Mouse (Mus musculus) urinary bladder, postnatal 14 days (tissue): ENCODE measurements around the gene Bsx.
A peak's percentile ranks its signal among the peaks of the same experiment; 100 is the strongest.

Experiments
- DNase-seq: peaks from one replicate; pipeline ENCODE4 v3.0.0; 2021; ENCODE audit warnings: low spot score

Bsx gene

GRCm38 (mm10) chr9:40873556-40874470, at the start of gene Bsx:
TSS of gene Bsx (plus strand) at chr9:40874127.
- DNase-seq: peak; percentile 36

- DNase-seq: no peak
These were observed 48.3 kb upstream of the Bsx start for GRCm38 (mm10) chr9:40825601-40826000.

DNA sequence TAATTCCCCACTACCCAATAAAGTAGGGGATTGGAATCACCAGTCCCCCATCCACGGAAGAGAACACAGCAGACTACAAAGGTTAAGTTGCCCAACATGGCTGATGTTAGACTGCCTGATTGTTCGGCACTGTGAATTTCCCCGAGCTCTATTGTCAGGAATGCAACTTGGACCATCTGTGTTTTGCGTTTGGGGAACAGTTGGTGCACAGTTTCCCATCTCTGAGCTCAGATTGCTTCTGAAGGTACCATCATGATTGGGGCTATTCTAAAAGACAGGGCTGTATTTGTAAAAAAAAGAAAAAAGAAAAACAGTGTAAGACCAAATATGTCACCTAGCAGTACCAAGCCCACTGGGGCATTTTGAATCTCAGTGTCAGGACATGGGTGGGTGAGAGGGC, 46.6 kb upstream of the Bsx start:
- no peak for DNase-seq

GRCm38 (mm10) chr9:40834569-40834968, 39.4 kb upstream of the Bsx start:
- peak; percentile 75 for DNase-seq

- DNase-seq: no peak
These were observed 37.2 kb upstream of the Bsx start for GRCm38 (mm10) chr9:40836681-40837080.

GRCm38 (mm10) chr9:40839662-40840061, 34.3 kb upstream of the Bsx start:
- DNase-seq: no peak

DNA sequence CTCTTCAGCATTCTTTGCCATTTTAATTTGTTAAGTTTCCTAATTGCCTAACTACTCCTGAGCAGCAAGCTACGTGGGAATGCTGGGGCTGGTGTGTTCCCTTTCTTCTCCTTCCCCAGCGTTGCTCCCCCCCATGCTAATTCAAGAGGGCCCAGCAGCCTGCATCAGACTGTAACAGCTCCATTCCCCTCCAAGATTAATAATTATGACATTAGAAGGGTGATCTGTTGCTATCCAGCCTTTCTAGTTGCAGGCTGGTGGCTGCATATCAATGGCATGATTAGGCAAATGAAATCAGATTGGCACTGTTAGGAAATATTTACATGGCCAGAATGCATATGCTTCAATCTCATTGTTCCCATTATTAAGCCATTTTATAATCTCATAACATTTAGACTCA, 22.4 kb upstream of the Bsx start:
- no peak for DNase-seq

- no peak for DNase-seq
These were observed 15.3 kb upstream of the Bsx start for GRCm38 (mm10) chr9:40858461-40859160.

GRCm38 (mm10) chr9:40859196-40859595, 14.7 kb upstream of the Bsx start:
- DNase-seq: no peak

GRCm38 (mm10) chr9:40870331-40870730, 3.6 kb upstream of the Bsx start:
- no peak for DNase-seq

DNA sequence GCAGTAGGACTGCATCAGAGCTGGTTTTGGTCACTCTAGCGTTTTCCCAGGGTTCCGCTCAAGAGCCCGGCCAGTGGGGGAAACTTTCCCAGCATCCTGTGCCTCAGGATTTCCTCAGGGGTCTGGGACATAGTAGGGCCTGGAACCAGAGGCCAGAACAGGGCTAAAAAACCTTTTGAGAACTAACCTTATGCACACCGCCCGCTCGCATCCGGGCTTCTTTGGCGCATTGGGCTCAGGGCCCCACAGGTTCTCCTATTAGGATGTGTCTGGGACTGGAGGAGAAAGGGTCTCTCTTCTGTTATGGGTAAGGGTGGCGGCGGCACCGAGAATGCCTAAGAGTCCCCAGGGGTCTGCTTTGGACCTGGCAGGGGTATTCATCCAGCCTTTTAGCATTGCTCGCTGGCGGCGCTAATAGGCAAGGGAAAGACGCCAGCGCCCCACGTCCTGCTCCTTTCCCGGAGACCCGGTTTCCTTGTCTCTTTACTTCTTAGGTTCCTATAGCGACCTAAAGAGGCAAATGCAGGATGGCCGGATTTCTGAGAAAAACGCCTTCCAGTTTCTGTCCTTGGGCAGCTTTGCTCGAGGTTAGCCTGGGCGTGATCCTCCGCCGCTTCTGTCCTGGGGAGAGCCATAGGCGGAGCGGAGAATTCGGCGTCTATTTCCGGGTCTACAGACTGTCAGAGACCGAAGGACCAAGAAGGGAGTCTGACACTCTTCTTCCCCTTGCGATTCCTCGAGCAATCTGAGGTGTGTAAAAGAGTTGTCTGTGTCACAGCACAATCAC, 2.4 kb upstream of the Bsx start:
- no peak for DNase-seq

GRCm38 (mm10) chr9:40872156-40872478, 1.8 kb upstream of the Bsx start:
- peak; percentile 8 for DNase-seq

DNA sequence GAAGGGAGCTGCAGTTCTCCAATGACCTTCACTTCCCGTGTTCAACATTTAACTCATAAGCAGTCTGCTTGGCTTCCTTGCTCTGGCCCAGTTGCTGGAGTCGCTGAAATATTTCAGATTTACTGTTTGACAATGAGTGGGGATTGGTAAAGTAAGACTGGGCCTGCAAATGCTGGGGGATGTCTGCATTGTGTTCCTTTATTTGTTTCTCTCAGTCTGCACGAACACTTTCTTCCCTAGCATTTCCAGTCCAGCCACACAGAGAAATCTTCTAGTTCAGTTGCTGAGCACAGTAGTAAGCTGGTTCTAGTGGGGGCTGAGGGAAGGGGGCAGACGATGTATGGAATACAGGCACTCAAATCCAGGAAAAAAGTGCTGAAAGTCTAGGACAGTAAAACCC, 1.0 kb downstream of the Bsx start:
- no peak for DNase-seq

DNA sequence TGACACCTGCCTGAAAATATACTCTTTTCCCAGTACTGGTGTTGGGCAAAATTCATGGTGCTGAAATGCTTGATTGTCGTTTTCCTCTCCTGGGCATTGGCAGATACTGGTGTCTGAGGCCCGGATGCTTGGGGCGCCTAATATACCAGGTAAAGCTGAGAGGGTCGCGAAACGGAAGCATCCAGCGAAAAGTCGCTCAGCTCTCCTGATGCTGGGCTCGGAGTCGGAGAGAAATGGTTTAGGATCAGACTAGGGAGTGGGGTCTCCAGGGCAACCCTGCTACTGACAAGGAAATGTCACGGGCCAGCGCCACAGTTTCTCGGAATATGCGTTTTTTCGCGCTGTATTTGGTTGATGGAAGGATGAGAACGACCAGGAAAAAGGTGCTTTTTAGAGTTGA, 1.5 kb downstream of the Bsx start:
- no peak for DNase-seq

DNA sequence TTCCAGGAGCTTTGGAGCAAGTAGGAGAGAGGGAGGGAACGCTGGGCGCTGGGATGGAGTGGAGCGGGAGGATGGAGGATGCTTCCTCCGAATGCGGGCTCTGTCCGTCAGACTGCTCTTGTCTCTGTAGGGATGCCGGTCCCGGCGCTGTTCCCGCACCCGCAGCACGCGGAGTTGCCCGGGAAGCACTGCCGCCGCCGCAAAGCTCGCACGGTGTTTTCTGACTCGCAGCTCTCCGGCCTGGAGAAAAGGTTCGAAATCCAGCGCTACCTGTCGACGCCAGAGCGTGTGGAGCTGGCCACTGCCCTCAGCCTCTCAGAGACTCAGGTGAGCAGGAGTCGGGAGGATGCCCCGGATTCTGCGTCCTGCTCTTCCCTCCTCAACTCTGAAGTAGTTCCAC, 2.2 kb downstream of the Bsx start:
- DNase-seq: no peak

- DNase-seq: no peak
These were observed 2.8 kb downstream of the Bsx start for GRCm38 (mm10) chr9:40876693-40877092.

DNA sequence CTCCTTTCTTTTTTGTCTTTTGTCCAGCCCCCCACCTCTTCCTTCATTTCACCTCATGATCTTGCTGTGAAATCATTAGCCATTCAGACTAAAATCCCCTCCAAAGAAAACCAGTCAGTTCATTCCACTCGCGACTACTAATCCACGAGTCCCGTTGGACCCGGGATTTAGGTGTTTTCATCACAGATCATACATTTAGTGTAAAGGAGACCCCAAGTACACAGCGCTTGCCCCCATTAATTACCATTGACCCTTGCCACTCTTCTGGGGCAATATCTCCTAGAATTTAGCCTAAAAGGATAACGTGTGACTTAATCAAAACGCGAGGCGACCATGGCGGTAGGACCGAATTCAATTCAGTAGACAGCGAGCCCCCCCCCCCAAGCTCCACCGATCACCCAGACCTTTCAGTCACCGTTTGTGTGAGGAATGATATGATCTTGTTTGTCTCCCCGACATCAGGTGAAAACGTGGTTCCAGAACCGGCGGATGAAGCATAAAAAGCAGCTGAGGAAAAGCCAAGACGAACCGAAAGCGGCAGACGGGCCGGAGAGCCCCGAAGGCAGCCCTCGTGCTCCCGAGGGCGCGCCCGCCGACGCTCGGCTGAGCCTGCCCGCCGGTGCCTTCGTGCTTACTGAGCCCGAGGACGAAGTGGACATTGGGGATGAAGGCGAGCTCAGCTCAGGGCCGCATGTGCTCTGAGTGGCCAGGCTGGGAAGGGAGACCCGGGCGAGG, 3.4 kb downstream of the Bsx start:
- no peak for DNase-seq

DNA sequence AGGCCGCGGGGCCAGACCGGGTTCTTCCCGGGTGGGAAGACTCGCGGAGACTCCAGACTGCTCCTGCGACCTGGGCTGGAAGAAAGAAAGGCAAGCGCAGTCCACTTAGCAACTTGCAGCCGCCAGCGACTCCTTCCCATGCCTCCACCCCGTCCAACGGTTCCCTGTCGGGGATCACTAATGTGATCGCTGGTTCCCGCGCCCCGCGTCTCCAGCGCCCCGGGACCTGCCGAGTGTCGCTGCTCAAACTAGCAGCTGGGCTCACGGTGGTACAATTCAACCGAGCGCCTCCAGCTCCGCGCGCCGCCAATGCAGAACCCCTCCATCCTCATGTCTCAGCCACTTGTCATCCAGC, 3.9 kb downstream of the Bsx start:
- no peak for DNase-seq

GRCm38 (mm10) chr9:40878291-40878945, 4.5 kb downstream of the Bsx start:
- no peak for DNase-seq

- no peak for DNase-seq
These were observed 5.1 kb downstream of the Bsx start for GRCm38 (mm10) chr9:40878998-40879397.

DNA sequence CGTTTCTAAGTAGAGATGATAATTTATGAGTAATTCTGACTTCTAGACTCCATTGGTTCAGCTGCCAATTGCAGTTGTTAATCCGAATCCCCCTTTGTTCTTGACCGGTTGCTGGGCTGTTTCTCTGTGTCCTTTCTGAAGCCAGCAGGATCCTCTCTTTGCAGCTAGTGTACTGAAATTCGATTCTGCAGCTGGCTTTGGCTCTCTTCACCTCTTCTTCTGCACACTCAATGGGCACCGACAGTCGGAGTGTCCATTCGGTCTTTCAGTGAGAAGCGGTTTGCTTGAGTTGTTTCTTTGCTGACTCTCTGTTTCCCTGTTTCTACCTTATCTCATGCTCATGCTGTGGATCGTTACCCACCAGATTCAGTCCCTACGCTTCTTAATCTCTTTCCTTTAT, 11.7 kb downstream of the Bsx start:
- DNase-seq: no peak

GRCm38 (mm10) chr9:40889389-40889788, 15.5 kb downstream of the Bsx start:
- no peak for DNase-seq
